Mouse (Mus musculus): ENCODE results near the gene Nit1.

The Nit1 gene

GRCm38 (mm10) chr1:171293351-171293750, 52.1 kb downstream of the Nit1 start:
- no peak for DNase-seq (ENCODE audit: low read depth)

- no peak for DNase-seq (ENCODE audit: low read depth)
Measured at GRCm38 (mm10) chr1:171288328-171288727, 57.1 kb downstream of the Nit1 start.

Data from induced T-regulatory cell, adult 2 months (primary cell).